Mouse (Mus musculus): ENCODE measurements at regions not wholly inside any gene's neighbourhood (a gene's known extent, or its start where the extent isn't known, plus 50 kb on each side); places are given as distances from the start of the nearest gene placed in this dataset.

DNA sequence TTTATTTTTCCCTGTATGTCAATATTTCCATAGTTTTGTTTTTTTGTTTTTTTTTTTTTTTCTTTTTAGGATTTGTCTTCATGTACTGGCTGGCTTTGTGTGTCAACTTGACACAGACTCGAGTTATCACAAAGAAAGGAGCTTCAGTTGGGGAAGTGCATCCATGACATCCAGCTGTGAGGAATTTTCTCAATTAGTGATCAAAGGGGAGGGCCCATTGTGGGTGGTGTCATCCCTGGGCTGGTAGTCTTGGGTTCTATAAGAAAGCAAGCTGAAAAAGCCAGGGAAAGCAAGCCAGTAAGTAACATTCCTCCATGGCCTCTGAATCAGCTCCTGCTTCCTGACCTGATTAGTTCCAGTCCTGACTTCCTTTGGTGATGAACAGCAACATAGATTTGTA, 228.7 kb downstream of the Fat4 start:
- 59% methylated on average over 1 of the region's 1 CpGs for WGBS
- Histone ChIP-seq H3K9ac (replicated peaks; ENCODE audit: low read depth, low read length) (no peak overlapping the region), H3K27ac (ENCODE audit: low read length) (no peak overlapping the region), H3K27me3 (ENCODE audit: control insufficient read depth, insufficient read depth, low read length) (no peaks in the 10 kb centered on the region), H3K4me1 (ENCODE audit: control insufficient read depth, insufficient read depth, low read length) (no peaks in the 10 kb centered on the region), H3K4me2 (replicated peaks; ENCODE audit: low read depth, low read length) (no peak overlapping the region), H3K9me3 (ENCODE audit: control insufficient read depth, low read depth, low read length) (no peaks in the 10 kb centered on the region), H3K36me3 (ENCODE audit: control insufficient read depth, insufficient read depth, low read length) (no peaks in the 10 kb centered on the region), H3K4me3 (ENCODE audit: low read depth, low read length) (no peak overlapping the region)
- no peak for ATAC-seq (ENCODE audit: insufficient number of reproducible peaks, insufficient read depth, low FRiP score, low read depth)

DNA sequence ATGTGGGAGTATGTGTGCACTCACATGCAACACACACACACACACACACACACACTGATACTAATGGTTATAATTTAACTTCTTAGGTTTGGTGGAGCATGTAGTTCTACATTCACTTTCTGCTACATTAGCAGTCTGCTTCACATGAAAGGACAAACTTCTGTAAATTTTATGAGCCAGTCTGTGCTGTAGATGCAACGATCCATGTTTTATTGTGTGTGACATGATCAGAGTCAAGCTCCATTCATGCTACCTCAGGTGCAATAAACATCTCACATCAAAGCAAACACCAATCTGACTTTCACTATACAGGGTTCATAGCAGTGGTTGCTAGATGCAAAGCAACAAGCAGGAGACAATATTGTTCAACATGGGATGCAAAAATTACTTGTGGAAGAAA, 235.5 kb downstream of the Fat4 start:
- no peak for ATAC-seq (ENCODE audit: insufficient number of reproducible peaks, insufficient read depth, low FRiP score, low read depth)

GRCm38 (mm10) chr3:39130532-39130931, 243.8 kb downstream of the Fat4 start:
- H3K4me3 ChIP-seq (ENCODE audit: low read depth, low read length), result no peak overlapping the region
- 79% methylated on average over 3 of the region's 3 CpGs for WGBS
- no peak overlapping the region for H3K9ac ChIP-seq (replicated peaks; ENCODE audit: low read depth, low read length)
- no peak overlapping the region for H3K4me2 ChIP-seq (replicated peaks; ENCODE audit: low read depth, low read length)
- H3K27ac ChIP-seq (ENCODE audit: low read length), result no peak overlapping the region
- ATAC-seq (ENCODE audit: insufficient number of reproducible peaks, insufficient read depth, low FRiP score, low read depth), result no peak
- no peaks in the 10 kb centered on the region; the same call in 1 of the 2 replicates for H3K9me3 ChIP-seq (ENCODE audit: control insufficient read depth, low read depth, low read length)
- no peaks in the 10 kb centered on the region for H3K4me1 ChIP-seq (ENCODE audit: control insufficient read depth, insufficient read depth, low read length)
- no peaks in the 10 kb centered on the region for H3K27me3 ChIP-seq (ENCODE audit: control insufficient read depth, insufficient read depth, low read length)
- no peaks in the 10 kb centered on the region for H3K36me3 ChIP-seq (ENCODE audit: control insufficient read depth, insufficient read depth, low read length)

More for the DNA sequence above, 235.5 kb downstream of the Fat4 start:
- no peak overlapping the region for H3K9ac ChIP-seq (replicated peaks; ENCODE audit: low read depth, low read length)
- no peaks in the 10 kb centered on the region for H3K4me1 ChIP-seq (ENCODE audit: control insufficient read depth, insufficient read depth, low read length)
- no peaks in the 10 kb centered on the region; the same call in 1 of the 2 replicates for H3K9me3 ChIP-seq (ENCODE audit: control insufficient read depth, low read depth, low read length)
- H3K4me3 ChIP-seq (ENCODE audit: low read depth, low read length), result no peak overlapping the region
- no peak overlapping the region for H3K27ac ChIP-seq (ENCODE audit: low read length)
- H3K36me3 ChIP-seq (ENCODE audit: control insufficient read depth, insufficient read depth, low read length), result no peaks in the 10 kb centered on the region
- H3K4me2 ChIP-seq (replicated peaks; ENCODE audit: low read depth, low read length), result no peak overlapping the region
- WGBS, result 90% methylated on average over 1 of the region's 1 CpGs
- no peaks in the 10 kb centered on the region for H3K27me3 ChIP-seq (ENCODE audit: control insufficient read depth, insufficient read depth, low read length)

- no peaks in the 10 kb centered on the region for H3K4me1 ChIP-seq (ENCODE audit: control insufficient read depth, insufficient read depth, low read length)
- ATAC-seq (ENCODE audit: insufficient number of reproducible peaks, insufficient read depth, low FRiP score, low read depth), result no peak
- no peaks in the 10 kb centered on the region for H3K36me3 ChIP-seq (ENCODE audit: control insufficient read depth, insufficient read depth, low read length)
- 85% methylated on average over 6 of the region's 6 CpGs for WGBS
- no peaks in the 10 kb centered on the region for H3K27me3 ChIP-seq (ENCODE audit: control insufficient read depth, insufficient read depth, low read length)
- no peak overlapping the region for H3K9ac ChIP-seq (replicated peaks; ENCODE audit: low read depth, low read length)
- no peak overlapping the region for H3K27ac ChIP-seq (ENCODE audit: low read length)
- H3K4me2 ChIP-seq (replicated peaks; ENCODE audit: low read depth, low read length), result no peak overlapping the region
- H3K4me3 ChIP-seq (ENCODE audit: low read depth, low read length), result no peak overlapping the region
- H3K9me3 ChIP-seq (ENCODE audit: control insufficient read depth, low read depth, low read length), result no peaks in the 10 kb centered on the region
Measured at GRCm38 (mm10) chr3:39165006-39165667, 278.4 kb downstream of the Fat4 start.

GRCm38 (mm10) chr3:39182646-39183045, 295.9 kb downstream of the Fat4 start:
- H3K4me1 ChIP-seq (ENCODE audit: control insufficient read depth, insufficient read depth, low read length), result no peaks in the 10 kb centered on the region
- ATAC-seq (ENCODE audit: insufficient number of reproducible peaks, insufficient read depth, low FRiP score, low read depth), result no peak
- H3K27me3 ChIP-seq (ENCODE audit: control insufficient read depth, insufficient read depth, low read length), result no peaks in the 10 kb centered on the region
- 51% methylated on average over 3 of the region's 3 CpGs for WGBS
- no peaks in the 10 kb centered on the region for H3K36me3 ChIP-seq (ENCODE audit: control insufficient read depth, insufficient read depth, low read length)
- no peak overlapping the region for H3K27ac ChIP-seq (ENCODE audit: low read length)
- no peak overlapping the region for H3K4me2 ChIP-seq (replicated peaks; ENCODE audit: low read depth, low read length)
- no peaks in the 10 kb centered on the region for H3K9me3 ChIP-seq (ENCODE audit: control insufficient read depth, low read depth, low read length)
- H3K4me3 ChIP-seq (ENCODE audit: low read depth, low read length), result no peak overlapping the region
- no peak overlapping the region for H3K9ac ChIP-seq (replicated peaks; ENCODE audit: low read depth, low read length)

DNA sequence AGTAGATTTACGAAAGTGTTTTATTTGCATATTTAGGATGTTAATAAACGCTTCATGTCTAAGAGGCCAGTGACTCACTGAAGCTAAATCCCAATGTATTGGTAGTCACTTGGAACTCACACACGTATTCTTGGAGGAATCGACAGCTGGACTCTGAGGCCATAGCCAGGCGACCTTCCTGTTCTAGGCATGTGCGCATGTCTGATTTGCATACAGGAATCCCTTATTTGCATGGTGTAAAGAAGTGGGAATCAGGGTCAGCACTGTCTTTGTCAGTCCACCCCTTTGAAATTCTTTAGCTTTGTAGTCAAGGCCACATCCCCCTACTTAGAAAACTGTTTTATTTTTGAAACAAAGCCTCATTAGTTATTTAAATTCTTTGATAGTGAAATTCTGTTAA, 308.4 kb downstream of the Fat4 start:
- Histone ChIP-seq H3K4me2 (replicated peaks; ENCODE audit: low read depth, low read length) (no peak overlapping the region), H3K27me3 (ENCODE audit: control insufficient read depth, insufficient read depth, low read length) (no peaks in the 10 kb centered on the region), H3K4me1 (ENCODE audit: control insufficient read depth, insufficient read depth, low read length) (no peaks in the 10 kb centered on the region), H3K9ac (replicated peaks; ENCODE audit: low read depth, low read length) (no peak overlapping the region), H3K27ac (ENCODE audit: low read length) (no peak overlapping the region), H3K9me3 (ENCODE audit: control insufficient read depth, low read depth, low read length) (no peaks in the 10 kb centered on the region), H3K36me3 (ENCODE audit: control insufficient read depth, insufficient read depth, low read length) (no peaks in the 10 kb centered on the region), H3K4me3 (ENCODE audit: low read depth, low read length) (no peak overlapping the region)
- WGBS, result 87% methylated on average over 6 of the region's 6 CpGs
- ATAC-seq (ENCODE audit: insufficient number of reproducible peaks, insufficient read depth, low FRiP score, low read depth), result no peak

DNA sequence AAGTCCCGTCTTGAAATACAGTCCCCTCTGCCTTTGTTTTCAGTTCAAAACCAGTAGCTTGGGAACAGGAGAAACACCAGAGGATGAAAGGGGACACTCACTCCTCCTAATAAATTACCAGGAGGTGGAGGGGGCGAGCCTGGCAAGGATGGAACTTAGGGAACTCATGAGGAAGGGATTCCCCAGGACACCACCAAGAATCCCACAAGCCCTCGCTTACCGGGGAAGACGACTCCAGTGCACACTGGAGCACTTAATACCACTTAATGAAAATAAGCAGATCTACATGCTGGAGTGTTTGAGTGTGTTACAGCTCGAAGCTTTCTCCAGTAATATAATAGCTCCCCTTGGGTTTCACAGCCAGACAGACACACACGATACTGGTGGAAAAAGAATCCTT, 315.9 kb downstream of the Fat4 start:
- Histone ChIP-seq H3K4me3 (ENCODE audit: low read depth, low read length) (no peak overlapping the region), H3K9ac (replicated peaks; ENCODE audit: low read depth, low read length) (no peak overlapping the region), H3K9me3 (ENCODE audit: control insufficient read depth, low read depth, low read length) (no peaks in the 10 kb centered on the region), H3K27ac (ENCODE audit: low read length) (no peak overlapping the region), H3K36me3 (ENCODE audit: control insufficient read depth, insufficient read depth, low read length) (no peaks in the 10 kb centered on the region), H3K4me2 (replicated peaks; ENCODE audit: low read depth, low read length) (no peak overlapping the region), H3K4me1 (ENCODE audit: control insufficient read depth, insufficient read depth, low read length) (no peaks in the 10 kb centered on the region), H3K27me3 (ENCODE audit: control insufficient read depth, insufficient read depth, low read length) (no peaks in the 10 kb centered on the region)
- 58% methylated on average over 7 of the region's 7 CpGs for WGBS
- no peak for ATAC-seq (ENCODE audit: insufficient number of reproducible peaks, insufficient read depth, low FRiP score, low read depth)

DNA sequence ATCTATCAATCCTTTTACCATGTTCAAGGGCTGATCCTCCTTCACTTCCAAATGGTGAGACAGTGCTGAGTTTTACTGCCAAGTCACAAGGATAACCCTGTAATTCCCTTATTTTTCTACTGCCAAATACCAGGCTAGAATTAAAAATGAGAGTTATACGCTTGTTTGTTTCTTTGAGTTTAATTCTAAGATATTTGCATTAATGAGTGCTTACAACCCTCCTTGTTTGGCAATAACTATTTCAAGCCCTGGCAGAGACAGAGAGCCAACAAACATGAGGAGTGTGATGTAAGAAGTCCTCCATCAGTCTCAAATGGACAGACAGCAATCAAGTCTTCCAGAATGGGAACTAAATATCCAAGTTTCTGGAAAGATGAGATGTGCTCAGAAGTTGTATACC, 321.9 kb downstream of the Fat4 start:
- 95% methylated on average over 1 of the region's 1 CpGs for WGBS
- Histone ChIP-seq H3K9me3 (ENCODE audit: control insufficient read depth, low read depth, low read length) (no peaks in the 10 kb centered on the region), H3K4me3 (ENCODE audit: low read depth, low read length) (no peak overlapping the region), H3K9ac (replicated peaks; ENCODE audit: low read depth, low read length) (no peak overlapping the region), H3K27me3 (ENCODE audit: control insufficient read depth, insufficient read depth, low read length) (no peaks in the 10 kb centered on the region), H3K4me1 (ENCODE audit: control insufficient read depth, insufficient read depth, low read length) (no peaks in the 10 kb centered on the region), H3K4me2 (replicated peaks; ENCODE audit: low read depth, low read length) (no peak overlapping the region), H3K36me3 (ENCODE audit: control insufficient read depth, insufficient read depth, low read length) (no peaks in the 10 kb centered on the region), H3K27ac (ENCODE audit: low read length) (no peak overlapping the region)
- no peak for ATAC-seq (ENCODE audit: insufficient number of reproducible peaks, insufficient read depth, low FRiP score, low read depth)
